Mouse (Mus musculus) liver, postnatal 0 days (tissue): ENCODE results near the gene Klhdc9.

Experiments used
- CTCF ChIP-seq: sonication (generic); IDR thresholded peaks from 2 replicates; pipeline ENCODE4 v1.5.1; 2016; ENCODE audit warnings: antibody characterized with exemption, low read depth
- EP300 ChIP-seq: IDR thresholded peaks from 2 replicates; pipeline ENCODE4 v1.6.1; 2016; ENCODE audit warnings: antibody characterized with exemption, low read depth, mild to moderate bottlenecking

DNA sequence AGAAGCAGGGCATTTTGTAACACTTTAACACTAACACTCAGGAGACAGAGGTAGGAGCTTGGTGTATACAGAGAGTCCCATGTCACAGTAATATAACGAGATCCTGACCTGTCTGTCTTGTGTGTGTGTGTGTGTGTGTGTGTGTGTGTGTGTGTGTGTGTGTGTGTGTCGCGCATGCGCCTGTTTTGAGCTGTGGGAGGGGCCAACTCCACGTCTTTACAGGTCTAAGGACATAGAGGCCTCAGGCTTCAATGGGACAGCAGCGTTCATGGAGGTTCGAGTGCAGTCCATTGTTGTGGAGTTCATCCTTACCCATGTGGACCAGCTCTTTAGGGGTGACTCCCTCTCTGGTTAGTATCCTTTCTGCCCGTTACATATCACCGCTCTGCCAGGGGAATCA lies 42.4 kb upstream of the Klhdc9 start:
- TF ChIP-seq CTCF (no peak), EP300 (no peak)
